Mouse (Mus musculus): ENCODE data around the gene Tmc3.

Gene Tmc3

GRCm38 (mm10) chr7:83598997-83599912 lies 14.5 kb downstream of the Tmc3 start:
- DNase-seq (ENCODE audit: low spot score), result no peak

- DNase-seq (ENCODE audit: low spot score), result no peak
Observed at GRCm38 (mm10) chr7:83599913-83600286, 15.2 kb downstream of the Tmc3 start.

- DNase-seq (ENCODE audit: low spot score), result no peak
Observed at GRCm38 (mm10) chr7:83604180-83604944, 19.6 kb downstream of the Tmc3 start.

- no peak for DNase-seq (ENCODE audit: low spot score)
Observed at GRCm38 (mm10) chr7:83606796-83607195, 22.1 kb downstream of the Tmc3 start.

GRCm38 (mm10) chr7:83609891-83610290 lies 25.2 kb downstream of the Tmc3 start:
- no peak for DNase-seq (ENCODE audit: low spot score)

- DNase-seq (ENCODE audit: low spot score), result no peak
Observed at GRCm38 (mm10) chr7:83611886-83612285, 27.2 kb downstream of the Tmc3 start.

GRCm38 (mm10) chr7:83615272-83615671 lies 30.5 kb downstream of the Tmc3 start:
- DNase-seq (ENCODE audit: low spot score), result no peak

GRCm38 (mm10) chr7:83615815-83616214 lies 31.1 kb downstream of the Tmc3 start:
- DNase-seq (ENCODE audit: low spot score), result no peak

- DNase-seq (ENCODE audit: low spot score), result no peak
Observed at GRCm38 (mm10) chr7:83616268-83616667, 31.5 kb downstream of the Tmc3 start.

- no peak for DNase-seq (ENCODE audit: low spot score)
Observed at GRCm38 (mm10) chr7:83618709-83619108, 34.0 kb downstream of the Tmc3 start.

GRCm38 (mm10) chr7:83622582-83622981 lies 37.9 kb downstream of the Tmc3 start:
- no peak for DNase-seq (ENCODE audit: low spot score)

GRCm38 (mm10) chr7:83624065-83624464 lies 39.3 kb downstream of the Tmc3 start:
- DNase-seq (ENCODE audit: low spot score), result no peak

GRCm38 (mm10) chr7:83626557-83627257 lies 42.0 kb downstream of the Tmc3 start:
- no peak for DNase-seq (ENCODE audit: low spot score)

- DNase-seq (ENCODE audit: low spot score), result no peak
Observed at GRCm38 (mm10) chr7:83627369-83627768, 42.6 kb downstream of the Tmc3 start.

- DNase-seq (ENCODE audit: low spot score), result no peak
Observed at GRCm38 (mm10) chr7:83631073-83631827, 46.5 kb downstream of the Tmc3 start.

- peak; percentile 77 for DNase-seq (ENCODE audit: low spot score)
Observed at GRCm38 (mm10) chr7:83631828-83632681, 47.3 kb downstream of the Tmc3 start, which contains the start of gene Stard5. Gene Stard5 (plus strand): TSS chr7:83631959.

GRCm38 (mm10) chr7:83632682-83633120 lies 48.0 kb downstream of the Tmc3 start:
- no peak for DNase-seq (ENCODE audit: low spot score)

- no peak for DNase-seq (ENCODE audit: low spot score)
Observed at GRCm38 (mm10) chr7:83633856-83634255, 49.1 kb downstream of the Tmc3 start.

GRCm38 (mm10) chr7:83635726-83636125 lies 51.0 kb downstream of the Tmc3 start:
- DNase-seq (ENCODE audit: low spot score), result no peak

- DNase-seq (ENCODE audit: low spot score), result no peak
Observed at GRCm38 (mm10) chr7:83636425-83636824, 51.7 kb downstream of the Tmc3 start.
